Mouse (Mus musculus) lung, postnatal 0 days (tissue): Measurements from ENCODE around the gene Gpr83.

Experiments
- CTCF ChIP-seq: IDR thresholded peaks from 2 replicates; pipeline ENCODE4 v1.5.1; 2016; ENCODE audit warnings: antibody characterized with exemption, mild to moderate bottlenecking
- EP300 ChIP-seq: IDR thresholded peaks from 2 replicates; pipeline ENCODE4 v1.6.1; 2016; ENCODE audit warnings: antibody characterized with exemption, mild to moderate bottlenecking, control low read depth

DNA sequence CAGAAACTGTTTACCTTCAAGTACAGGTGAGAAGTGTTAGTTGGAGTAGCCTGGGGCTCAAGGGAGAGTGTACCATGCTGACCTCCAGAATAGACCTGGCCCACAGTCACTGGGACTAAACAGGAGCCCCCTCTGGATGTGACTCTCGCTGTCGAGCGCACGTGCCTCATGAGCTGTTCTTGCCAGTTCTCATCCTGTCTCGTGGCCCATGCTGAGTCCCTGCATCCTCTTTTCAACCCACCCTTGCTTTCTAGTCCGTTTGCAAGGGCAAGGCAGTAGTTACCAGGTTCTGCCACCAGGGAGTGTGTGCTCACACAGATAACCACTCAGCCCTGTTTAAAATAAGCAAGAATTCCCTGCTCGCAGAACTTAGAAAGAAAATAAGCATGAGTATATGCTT lies 6.9 kb downstream of the Gpr83 start:
- TF ChIP-seq CTCF (peak; percentile 87), EP300 (no peak)
